ENCODE assay signal across 22 mouse cellular contexts in genomic region chr1:12555859-12556258, GRCm38 (mm10).
DNase-seq lines count a peak whose midpoint lies in the region; ATAC-seq and TF ChIP-seq lines count a peak whose summit lies in the region.
"Had no signal": no experiment of that assay in that cellular context is flagged by ENCODE, and none has a peak within 500 bp of the region (broad histone marks: within the 10 kb centered on the region; RNA-seq: fewer than 3 reads in every experiment).

No protein-coding gene starts in this region.

- WGBS in kidney, postnatal 0 days: 38% methylated on average over 4 of the region's 4 CpGs

- DNase-seq in kidney, postnatal 0 days (ENCODE audit: low spot score): peak; percentile 4
- DNase-seq in kidney, adult 9 months: no peak
- DNase-seq in right cerebral cortex, postnatal 25 days: peak; percentile 4
- DNase-seq in right cerebral cortex, postnatal 10 days (ENCODE audit: low spot score in 2 of 2): no peak
- peak; percentile 8 to 28 for DNase-seq in layer of hippocampus, adult 8-10 months (ENCODE audit: low spot score in 2 of 2)
- no peak for DNase-seq in urinary bladder, adult 2 months (ENCODE audit: low spot score)
- DNase-seq in retina, postnatal 1 day: no peak
- DNase-seq: adrenal gland, adult 2 months; cerebellum, adult 9-11 months; gastrocnemius, postnatal 14 days; heart, adult 18-20 months; heart, postnatal 36 days; kidney, adult 8-10 months; kidney, postnatal 36 days; liver; liver, postnatal 0 days; lung, postnatal 10 days; midbrain, embryonic 14.5 days; thymus, postnatal 36 days had no signal

- no peaks in the 10 kb centered on the region for H3K4me1 ChIP-seq in kidney, postnatal 0 days (replicated peaks; ENCODE audit: insufficient read depth, low read length)
- H3K4me1 ChIP-seq: heart, embryonic 13.5 days; megakaryocyte, embryonic 14.5 days had no signal

- H3K4me2 ChIP-seq in kidney, postnatal 0 days (ENCODE audit: low read length): no peak overlapping the region
- H3K4me2 ChIP-seq: heart, embryonic 13.5 days; hindbrain, embryonic 14.5 days had no signal

- H3K36me3 ChIP-seq in kidney, postnatal 0 days (ENCODE audit: insufficient read depth, low read length): no peaks in the 10 kb centered on the region
- H3K36me3 ChIP-seq: heart, embryonic 13.5 days had no signal

- no peak for ATAC-seq in kidney, postnatal 0 days (replicated peaks; ENCODE audit: low FRiP score, low read depth)
- ATAC-seq: liver, postnatal 0 days had no signal

- no peak overlapping the region for H3K9ac ChIP-seq in kidney, postnatal 0 days (ENCODE audit: low read depth, low read length)
- H3K9ac ChIP-seq: heart, embryonic 13.5 days; hindbrain, embryonic 14.5 days; liver, postnatal 0 days had no signal

- H3K27ac ChIP-seq in kidney, postnatal 0 days: no peak overlapping the region
- H3K27ac ChIP-seq: heart, embryonic 13.5 days; hindbrain, embryonic 14.5 days had no signal

- no peaks in the 10 kb centered on the region for H3K27me3 ChIP-seq in kidney, postnatal 0 days (ENCODE audit: insufficient read depth, low read length)
- H3K27me3 ChIP-seq: heart, embryonic 13.5 days; megakaryocyte, embryonic 14.5 days had no signal

- TF ChIP-seq CTCF in kidney, postnatal 0 days (IDR thresholded peaks at IDR 0.05; ENCODE audit: low read depth): no peak

- H3K9me3 ChIP-seq in kidney, postnatal 0 days (replicated peaks; ENCODE audit: low read length): no peaks in the 10 kb centered on the region
- H3K9me3 ChIP-seq: heart, embryonic 13.5 days had no signal

- H3K4me3 ChIP-seq in kidney, postnatal 0 days (replicated peaks; ENCODE audit: low read depth, low read length): no peak overlapping the region
- H3K4me3 ChIP-seq: heart, embryonic 13.5 days; megakaryocyte, embryonic 14.5 days had no signal

Comparison
In these comparisons a context has a peak if more than half of its experiments do, and no peak if none do; other contexts are left out.
1. DNase-seq: peak in kidney, postnatal 0 days (single experiment), right cerebral cortex, postnatal 25 days (single experiment) and layer of hippocampus, adult 8-10 months (2 of 2); none in kidney, adult 9 months (single experiment), right cerebral cortex, postnatal 10 days (0 of 2), urinary bladder, adult 2 months (single experiment) and retina, postnatal 1 day (single experiment).